Comparison of ENCODE assay signal across 9 mouse cellular contexts in the genomic region with DNA sequence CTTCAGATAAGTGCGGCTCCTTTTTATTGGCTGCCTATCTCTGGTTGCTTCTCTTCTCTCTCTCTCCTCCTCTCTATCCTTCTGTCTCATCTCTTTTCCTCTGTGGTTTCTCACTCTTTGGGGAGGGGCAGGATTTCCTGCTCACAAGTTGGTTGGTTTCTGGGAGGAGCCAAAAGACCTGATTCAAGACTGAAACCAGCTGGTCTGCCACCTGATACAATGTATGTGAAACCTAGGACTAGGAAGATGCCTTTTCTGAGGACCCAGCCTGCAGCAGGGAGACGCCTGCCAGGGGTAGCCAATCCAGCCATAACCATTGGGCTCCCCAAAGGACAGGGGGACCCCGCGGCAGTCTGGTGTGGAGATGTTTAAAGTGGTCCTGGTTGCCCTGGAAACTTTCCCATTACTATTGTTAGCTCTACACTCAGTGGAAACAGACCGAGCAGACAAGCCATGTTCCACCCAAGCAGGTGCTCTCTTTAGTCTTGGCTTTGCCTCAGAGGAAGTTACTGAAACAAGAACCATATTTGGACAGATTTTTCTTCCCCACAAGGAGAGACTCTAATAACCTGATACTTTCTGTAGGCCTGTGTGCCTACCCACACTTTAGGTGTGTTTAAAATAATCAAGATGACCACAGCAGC. TPM values are rescaled to one million over a fixed set of nuclear protein-coding genes. Genes with fewer than 3 reads are reported as not detected.
A peak's percentile ranks its signal among the peaks of the same experiment; 100 is the strongest.
DNase-seq lines count a peak whose midpoint lies in the region; ATAC-seq and TF ChIP-seq lines count a peak whose summit lies in the region.
"Had no signal": no experiment of that assay in that cellular context is flagged by ENCODE, and none has a peak within 500 bp of the region (broad histone marks: within the 10 kb centered on the region; RNA-seq: fewer than 3 reads in every experiment).

A gene (minus strand): TSS at position 121 of the 644 bp plus-strand sequence.

- H3ac ChIP-seq in myocyte (ENCODE audit: control insufficient read depth, insufficient read length): no peak within 1 kb of the TSS

- H3K79me2 ChIP-seq in CH12.LX (replicated peaks; ENCODE audit: control insufficient read depth, extremely low read depth, insufficient read depth, poor library complexity, severe bottlenecking) (no peaks in the 10 kb centered on the region), myocyte (ENCODE audit: control insufficient read depth, insufficient read depth) (no peaks in the 10 kb centered on the region)

- no peak for TF ChIP-seq POLR2A in CH12.LX (IDR thresholded peaks at IDR 0.05; ENCODE audit: low read depth, low read length)
- no peak for TF ChIP-seq POLR2A in myocyte (IDR thresholded peaks at IDR 0.05; ENCODE audit: insufficient read length, low read depth)

- no peak within 1 kb of the TSS for H3K4me3 ChIP-seq in heart, embryonic 15.5 days
- peak within 1 kb of the TSS in 2 of 3 experiments; percentile 16 to 48 for H3K4me3 ChIP-seq in CH12.LX (replicated peaks in 1 of 3; ENCODE audit: low read depth in 2 of 3, low read length in 2 of 3, poor library complexity in 1 of 3)
- no peak within 1 kb of the TSS for H3K4me3 ChIP-seq in myocyte
- no peak within 1 kb of the TSS for H3K4me3 ChIP-seq in midbrain, embryonic 13.5 days (replicated peaks)

- H3K4me2 ChIP-seq in heart, embryonic 15.5 days: 0 out of 2 replicates have a peak within 1 kb of the TSS, but pooled peaks have one; percentile 8
- H3K4me2 ChIP-seq in CH12.LX (ENCODE audit: insufficient read depth, low read depth, poor library complexity, severe bottlenecking): no peak within 1 kb of the TSS; the same call in 1 of the 2 replicates
- H3K4me2 ChIP-seq in myocyte (ENCODE audit: low read depth): peak within 1 kb of the TSS; percentile 24
- H3K4me2 ChIP-seq in midbrain, embryonic 13.5 days (replicated peaks): no peak within 1 kb of the TSS

- H3K9me3 ChIP-seq in heart, embryonic 15.5 days (replicated peaks): no peaks in the 10 kb centered on the region
- no peaks in the 10 kb centered on the region for H3K9me3 ChIP-seq in CH12.LX (replicated peaks; ENCODE audit: low read length)
- no peaks in the 10 kb centered on the region for H3K9me3 ChIP-seq in midbrain, embryonic 13.5 days

- H3K27ac ChIP-seq in heart, embryonic 15.5 days: peak within 1 kb of the TSS; percentile 11; the same call in 1 of the 2 replicates
- peak within 1 kb of the TSS; percentile 24; the same call in 1 of the 2 replicates for H3K27ac ChIP-seq in CH12.LX (ENCODE audit: insufficient read depth, low read depth)
- H3K27ac ChIP-seq in midbrain, embryonic 13.5 days: no peak within 1 kb of the TSS

- no peak for ATAC-seq in heart, embryonic 15.5 days (replicated peaks; ENCODE audit: insufficient number of reproducible peaks, insufficient read depth, low FRiP score, low read depth)
- ATAC-seq in midbrain, embryonic 13.5 days: no peak

- H3K27me3 ChIP-seq in heart, embryonic 15.5 days: no peaks in the 10 kb centered on the region
- no peaks in the 10 kb centered on the region for H3K27me3 ChIP-seq in CH12.LX (replicated peaks)
- H3K27me3 ChIP-seq in myocyte (ENCODE audit: control insufficient read depth, insufficient read depth, insufficient read length): no peaks in the 10 kb centered on the region
- H3K27me3 ChIP-seq in midbrain, embryonic 13.5 days: no peaks in the 10 kb centered on the region

- H3K4me1 ChIP-seq in heart, embryonic 15.5 days (replicated peaks): peaks cover 21% of the 10 kb centered on the region
- H3K4me1 ChIP-seq in CH12.LX (ENCODE audit: control insufficient read depth in 1 of 2, insufficient read depth in 2 of 2): peaks cover 12 to 27% of the 10 kb centered on the region in 2 experiments
- H3K4me1 ChIP-seq in midbrain, embryonic 13.5 days (replicated peaks): no peaks in the 10 kb centered on the region

- DNase-seq in heart, postnatal 14 days: no peak
- peak; percentile 74 for DNase-seq in CH12.LX (ENCODE audit: extremely low read depth)
- DNase-seq in induced T-regulatory cell, adult 2 months (ENCODE audit: low read depth): peak; percentile 93
- DNase-seq in neural tube, embryonic 10.5 days (ENCODE audit: extremely low spot score, low spot score): no peak
- DNase-seq in frontal cortex, postnatal 36 days (ENCODE audit: low spot score in 2 of 2): no peak

- 65% methylated on average over 5 of the region's 5 CpGs for WGBS in heart, embryonic 15.5 days
- 67% methylated on average over 5 of the region's 5 CpGs for WGBS in midbrain, embryonic 13.5 days

- dilution Hi-C loops in CH12.LX (cut with MboI; ENCODE audit: extremely low pct_ligation_motif_present, extremely low pct_unique_long_range_greater_than_20kb, low sequenced_read_pairs): no loop called here

- in situ Hi-C loops in CH12.LX (cut with MboI; ENCODE audit: low pct_ligation_motif_present, low pct_unique_long_range_greater_than_20kb, low sequenced_read_pairs): no loop called here

- intact Hi-C loops in heart, postnatal 14 days (cut with DNase I): loop anchor here (2.0 kb wide), 1 partner anchor 57 kb away; no protein-coding TSS in a partner anchor

- TF ChIP-seq EP300 in CH12.LX (IDR thresholded peaks at IDR 0.05; ENCODE audit: low read length): peak; percentile 32; the same call in 1 of the 2 replicates

- H3K36me3 ChIP-seq in heart, embryonic 15.5 days: no peaks in the 10 kb centered on the region
- H3K36me3 ChIP-seq in CH12.LX (replicated peaks in 1 of 2; ENCODE audit: control insufficient read depth in 1 of 2, insufficient read depth in 1 of 2, low read length in 1 of 2) (peaks cover 5 to 50% of the 10 kb centered on the region in 2 experiments), myocyte (ENCODE audit: control insufficient read depth, insufficient read depth) (no peaks in the 10 kb centered on the region)
- H3K36me3 ChIP-seq in midbrain, embryonic 13.5 days: no peaks in the 10 kb centered on the region

- no peak for TF ChIP-seq CTCF in CH12.LX (conservative IDR thresholded peaks at IDR 0.05 in 1 of 2, IDR thresholded peaks at IDR 0.05 in 1 of 2; ENCODE audit: low read depth in 2 of 2, low read length in 2 of 2)

- no peak for TF ChIP-seq RAD21 in CH12.LX (IDR thresholded peaks at IDR 0.05; ENCODE audit: low read depth, low read length)

- H3K9ac ChIP-seq in heart, embryonic 15.5 days: no peak within 1 kb of the TSS
- no peak within 1 kb of the TSS for H3K9ac ChIP-seq in CH12.LX (ENCODE audit: insufficient read depth, low read depth)
- H3K9ac ChIP-seq in midbrain, embryonic 13.5 days (replicated peaks): no peak within 1 kb of the TSS

TF ChIP-seq in CH12.LX, 34 proteins besides CTCF, POLR2A, EP300 and RAD21:
- TF ChIP-seq UBTF (IDR thresholded peaks at IDR 0.05; ENCODE audit: low read depth, low read length): no peak
- TF ChIP-seq BHLHE40 (IDR thresholded peaks at IDR 0.05; ENCODE audit: low read depth, low read length): peak; percentile 47; the same call in 1 of the 2 replicates
- peak; percentile 88 for TF ChIP-seq ETS1 (conservative IDR thresholded peaks at IDR 0.05; ENCODE audit: low read depth, low read length)
- TF ChIP-seq MAX (IDR thresholded peaks at IDR 0.05; ENCODE audit: low read length): no peak
- 0 out of 2 replicates have a peak, but pooled peaks have one; percentile 48 for TF ChIP-seq MAZ (IDR thresholded peaks at IDR 0.05; ENCODE audit: low read depth, low read length)
- no peak for TF ChIP-seq USF1 (IDR thresholded peaks at IDR 0.05; ENCODE audit: low read depth, low read length)
- TF ChIP-seq SIN3A (IDR thresholded peaks at IDR 0.05; ENCODE audit: low read length): peak; percentile 34; the same call in 1 of the 2 replicates
- TF ChIP-seq MXI1 (IDR thresholded peaks at IDR 0.05; ENCODE audit: low read depth, low read length): 0 out of 2 replicates have a peak, but pooled peaks have one; percentile 61
- TF ChIP-seq GABPA (IDR thresholded peaks at IDR 0.05; ENCODE audit: insufficient replicate concordance, low read depth, low read length): no peak
- TF ChIP-seq MEF2A (IDR thresholded peaks at IDR 0.05; ENCODE audit: borderline replicate concordance, low read depth, low read length): peak; percentile 63; the same call in 1 of the 2 replicates
- peak; percentile 38; the same call in 1 of the 2 replicates for TF ChIP-seq TCF12 (IDR thresholded peaks at IDR 0.05; ENCODE audit: low read depth, low read length)
- TF ChIP-seq IRF4 (IDR thresholded peaks at IDR 0.05; ENCODE audit: low read depth, low read length): peak; percentile 48; the same call in 1 of the 2 replicates
- TF ChIP-seq NELFE (IDR thresholded peaks at IDR 0.05; ENCODE audit: low read depth, low read length): no peak

TF ChIP-seq in myocyte, 11 proteins besides CTCF, POLR2A, EP300 and RAD21:
- TF ChIP-seq USF1 (IDR thresholded peaks at IDR 0.05; ENCODE audit: low read depth): no peak
- no peak for TF ChIP-seq TCF12 (IDR thresholded peaks at IDR 0.05; ENCODE audit: insufficient read depth, poor library complexity, severe bottlenecking)
- no peak for TF ChIP-seq MAX (IDR thresholded peaks at IDR 0.05; ENCODE audit: low read depth)
- TF ChIP-seq REST (IDR thresholded peaks at IDR 0.05; ENCODE audit: insufficient read depth, insufficient read length): no peak
- no peak for TF ChIP-seq POLR2AphosphoS2 (IDR thresholded peaks at IDR 0.05; ENCODE audit: insufficient read length, low read depth)
- TF ChIP-seq CEBPB (IDR thresholded peaks at IDR 0.05; ENCODE audit: insufficient read depth, poor library complexity, severe bottlenecking): no peak
- no peak for TF ChIP-seq TCF3 (IDR thresholded peaks at IDR 0.05; ENCODE audit: insufficient read length, low read depth)
- TF ChIP-seq MYOD1 (IDR thresholded peaks at IDR 0.05; ENCODE audit: control insufficient read depth in 1 of 3, insufficient read length in 2 of 3, low read depth in 2 of 3): no peak

RNA-seq across cellular contexts. Expression of the gene that starts here (rescaled TPM):
- 1.9 and 4.6 TPM in 2 replicates for polyA plus RNA-seq in heart, embryonic 15.5 days (2015; fragmentation: Nextera tagmentation; extraction: Ambion mirVana)
- 1 to 10 TPM; 2.2 to 2.4 TPM for total RNA-seq in heart, postnatal 14 days (2021)
- 1.5 and 2.0 TPM in 2 replicates for total RNA-seq in CH12.LX (2012; rRNA removed)
- 4.8 and 5.7 TPM in 2 replicates for total RNA-seq in CH12.LX (2014; rRNA removed)
- polyA plus RNA-seq in CH12.LX (2012; ENCODE audit: insufficient read length, low read depth): 5.5 and 6.3 TPM in 2 replicates
- polyA plus RNA-seq in myocyte (2012; fragmentation: generic; extraction: Trizol): 2.7 TPM
- polyA plus RNA-seq in midbrain, embryonic 13.5 days (2015; fragmentation: Nextera tagmentation; extraction: Ambion mirVana): not detected in 2 replicates
- polyA plus RNA-seq: neural tube, embryonic 14.5 days had no signal

Comparison
In these comparisons a context has a peak if more than half of its experiments do, and no peak if none do; other contexts are left out.
1. H3K4me2 ChIP-seq: peak in heart, embryonic 15.5 days (single experiment) and myocyte (single experiment); none in CH12.LX (single experiment) and midbrain, embryonic 13.5 days (single experiment).
2. H3K4me3 ChIP-seq: peak in CH12.LX (2 of 3); none in heart, embryonic 15.5 days (single experiment), myocyte (single experiment) and midbrain, embryonic 13.5 days (single experiment).
3. DNase-seq: peak in CH12.LX (single experiment) and induced T-regulatory cell, adult 2 months (single experiment); none in heart, postnatal 14 days (0 of 2), neural tube, embryonic 10.5 days (single experiment) and frontal cortex, postnatal 36 days (0 of 2).